Mouse (Mus musculus) NIH3T3 (cell line): ENCODE results near the gene Gm49394.

ENCODE experiments used
- DNase-seq: peaks from one replicate; pipeline ENCODE4 v3.0.0-alpha.2; 2012; ENCODE audit warnings: low read depth

Gene Gm49394

DNA sequence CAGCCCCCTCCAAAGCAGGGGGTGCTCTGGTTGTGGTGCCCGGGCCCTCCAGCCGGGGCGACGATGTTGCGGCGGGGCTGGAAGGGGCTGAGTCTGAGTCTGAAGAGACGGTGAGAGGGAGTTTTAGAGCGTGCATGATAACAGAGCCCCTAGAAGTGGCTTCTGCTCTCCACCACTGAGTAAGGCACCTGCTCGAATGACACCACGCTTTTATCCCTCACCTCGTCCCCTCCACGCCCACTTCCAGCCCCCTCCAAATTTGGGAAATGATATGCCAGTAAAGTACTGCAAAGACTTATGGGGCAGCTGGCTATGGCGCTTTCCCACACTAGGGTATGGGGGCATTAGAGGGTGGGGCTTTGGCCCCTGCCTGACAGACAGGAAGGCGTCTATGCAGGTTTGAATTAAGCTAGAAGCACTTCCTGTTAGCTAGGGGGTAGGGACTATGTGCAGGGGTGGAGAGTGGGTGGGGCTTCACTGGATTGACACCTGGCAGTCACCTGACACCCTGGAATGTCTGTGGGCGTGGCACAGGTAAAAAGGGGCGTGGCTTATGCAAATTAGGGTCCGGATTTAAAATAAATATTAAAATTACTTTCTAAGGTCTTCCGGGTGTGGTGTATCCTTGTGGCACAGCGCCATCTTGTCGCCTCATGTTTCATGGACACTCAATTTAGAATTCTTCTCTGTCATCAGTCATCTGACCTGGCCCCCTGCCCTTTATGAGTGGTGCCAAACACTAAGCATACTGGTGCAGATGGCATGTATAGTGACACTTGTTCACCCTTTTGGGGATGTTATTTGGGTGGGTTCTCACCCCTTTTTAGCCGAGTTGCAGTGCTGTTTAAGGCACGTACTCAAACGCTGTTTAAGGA is at the start of gene Gm49394:
Gm49394 (minus strand) TSS at position 192 of the 875 bp plus-strand sequence.
- peak; percentile 8 for DNase-seq

DNA sequence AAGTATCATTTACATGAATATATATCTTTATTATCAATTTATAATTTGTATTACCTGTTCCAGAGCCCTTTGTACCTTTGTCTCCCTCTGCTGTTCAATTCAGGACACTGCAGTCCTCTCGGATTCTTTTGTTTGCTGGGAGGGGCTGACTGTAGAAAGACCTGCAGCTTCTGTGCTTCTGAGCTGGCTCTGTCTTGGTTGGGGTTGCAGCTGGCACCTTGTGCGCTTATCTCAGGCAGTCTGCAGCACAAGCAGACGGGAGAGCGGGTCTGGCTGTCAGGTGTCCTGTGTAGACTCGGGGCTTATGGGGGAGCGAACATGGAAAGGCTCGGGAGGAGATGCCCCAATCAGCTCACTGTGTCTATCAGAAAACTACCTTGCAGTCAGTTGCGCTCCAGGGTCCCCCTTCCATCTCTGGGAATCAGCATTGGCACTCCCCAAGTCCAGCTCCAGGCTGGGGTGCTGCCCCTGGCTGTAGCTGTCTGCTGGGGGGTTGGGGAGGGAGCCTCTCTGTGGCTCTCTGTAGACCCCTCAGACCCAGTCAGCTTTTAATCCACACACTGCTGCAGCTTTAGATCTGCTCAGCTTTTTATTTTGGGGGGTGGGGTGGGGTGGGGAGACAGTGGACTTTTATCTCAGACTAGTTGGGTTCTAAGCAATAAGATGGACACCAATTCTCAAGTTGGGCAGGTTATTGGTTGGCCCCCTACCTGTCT is 45.2 kb upstream of the Gm49394 start:
- peak; percentile 63 for DNase-seq

DNA sequence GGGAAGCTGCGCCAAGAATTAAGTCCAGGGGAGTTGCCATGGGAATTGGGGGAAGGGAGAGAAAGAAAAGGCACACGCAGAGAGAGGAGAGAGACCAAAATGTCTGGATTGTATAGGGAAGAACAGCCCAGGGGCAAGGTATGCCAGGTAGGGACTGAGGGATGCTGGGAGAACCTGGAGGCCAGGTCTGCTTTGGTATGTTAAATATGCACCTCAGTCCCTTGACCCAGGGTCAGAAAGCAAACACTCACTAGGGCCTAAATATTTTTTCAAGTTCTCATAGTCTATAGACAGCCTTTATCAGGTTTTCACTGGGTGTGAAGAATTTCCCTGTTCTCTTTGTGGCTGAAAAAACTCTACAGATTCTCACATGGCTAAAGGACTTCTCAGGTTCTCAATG is 37.1 kb upstream of the Gm49394 start:
- DNase-seq: no peak

- DNase-seq: no peak
Observed at GRCm38 (mm10) chr7:142699334-142699860, 29.7 kb upstream of the Gm49394 start.

DNA sequence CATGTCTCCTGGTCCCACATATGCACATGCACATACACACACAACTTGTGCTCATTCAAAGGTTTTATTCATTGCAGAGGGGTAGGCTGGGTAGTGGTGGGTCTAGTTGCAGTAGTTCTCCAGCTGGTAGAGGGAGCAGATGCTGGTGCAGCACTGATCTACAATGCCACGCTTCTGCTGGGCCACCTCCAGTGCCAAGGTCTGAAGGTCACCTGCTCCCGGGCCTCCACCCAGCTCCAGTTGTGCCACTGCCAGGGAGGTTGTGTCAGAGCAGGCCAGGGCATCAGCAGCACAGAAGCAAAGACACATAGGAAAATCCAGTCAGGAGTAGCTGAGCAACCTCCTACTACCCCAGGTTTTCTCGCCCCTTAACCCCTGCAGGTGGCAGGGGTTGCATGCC is 8.9 kb upstream of the Gm49394 start:
- no peak for DNase-seq

DNA sequence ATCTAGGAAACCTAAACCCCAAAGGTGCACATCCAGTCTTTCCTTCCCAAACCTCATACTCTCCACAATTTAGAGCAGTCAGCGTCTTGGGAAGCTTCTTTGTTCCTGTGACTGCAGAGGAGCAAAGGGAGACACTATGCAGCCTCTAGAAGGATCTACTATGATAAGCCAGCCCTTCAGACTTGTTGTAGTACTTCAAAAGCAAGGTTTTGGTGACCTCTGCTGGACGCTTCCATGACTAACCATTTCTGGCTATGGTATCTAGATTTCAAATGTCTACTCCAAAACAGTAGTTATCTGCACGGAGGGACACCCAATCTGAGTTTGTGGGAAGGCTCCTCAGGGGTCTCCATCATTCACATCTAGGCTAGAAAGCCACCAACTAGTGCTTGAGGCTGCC is 5.9 kb upstream of the Gm49394 start:
- DNase-seq: peak; percentile 84

DNA sequence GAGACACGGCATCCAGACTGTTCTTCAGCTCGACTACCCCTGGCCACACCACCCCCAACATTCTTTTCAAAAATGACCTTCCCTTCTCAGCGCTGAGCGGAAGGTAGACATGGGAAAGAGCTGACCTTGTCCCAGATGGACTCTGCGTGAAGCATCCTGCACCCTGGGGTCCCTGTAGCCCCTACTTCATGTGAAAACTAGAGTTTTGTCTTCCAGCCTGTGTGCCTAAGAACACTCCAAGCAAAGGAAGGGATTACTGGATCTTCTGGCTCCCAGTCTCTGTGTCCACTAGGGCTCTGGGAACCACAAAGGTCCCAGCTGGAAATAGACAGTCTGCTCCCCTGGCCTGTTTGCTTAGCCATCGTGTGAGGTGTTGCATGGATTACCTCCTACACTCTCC is 5.4 kb upstream of the Gm49394 start:
- DNase-seq: no peak

- DNase-seq: peak; percentile 80
Observed at GRCm38 (mm10) chr7:142672120-142672519, 2.4 kb upstream of the Gm49394 start.

GRCm38 (mm10) chr7:142671067-142671466 is 1.3 kb upstream of the Gm49394 start:
- DNase-seq: peak; percentile 50

GRCm38 (mm10) chr7:142668328-142668727 is 1.4 kb downstream of the Gm49394 start:
- DNase-seq: no peak

- no peak for DNase-seq
Observed at GRCm38 (mm10) chr7:142667521-142667920, 2.2 kb downstream of the Gm49394 start.

DNA sequence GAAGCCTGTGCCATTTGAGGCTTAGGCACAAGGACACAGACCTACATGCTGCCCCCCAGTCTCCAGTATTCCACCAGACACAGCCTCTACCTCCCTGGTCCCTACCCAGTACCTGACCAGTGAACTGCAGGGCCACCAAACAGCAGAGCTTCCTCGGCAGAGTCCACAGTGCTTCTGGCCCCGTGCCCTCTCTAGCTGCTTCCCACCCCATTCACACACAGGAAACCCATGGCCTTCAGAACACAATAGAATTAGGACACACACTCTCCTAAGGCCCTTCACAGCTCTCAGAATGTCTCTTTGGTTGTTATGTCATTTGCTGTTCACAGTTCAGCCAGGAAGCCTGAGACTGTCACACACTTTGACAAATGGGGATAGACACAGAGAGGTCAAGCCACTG is 3.1 kb downstream of the Gm49394 start, which contains the start of gene Igf2:
Igf2 (minus strand) TSS at position 158 of the 400 bp plus-strand sequence.
- DNase-seq: no peak

DNA sequence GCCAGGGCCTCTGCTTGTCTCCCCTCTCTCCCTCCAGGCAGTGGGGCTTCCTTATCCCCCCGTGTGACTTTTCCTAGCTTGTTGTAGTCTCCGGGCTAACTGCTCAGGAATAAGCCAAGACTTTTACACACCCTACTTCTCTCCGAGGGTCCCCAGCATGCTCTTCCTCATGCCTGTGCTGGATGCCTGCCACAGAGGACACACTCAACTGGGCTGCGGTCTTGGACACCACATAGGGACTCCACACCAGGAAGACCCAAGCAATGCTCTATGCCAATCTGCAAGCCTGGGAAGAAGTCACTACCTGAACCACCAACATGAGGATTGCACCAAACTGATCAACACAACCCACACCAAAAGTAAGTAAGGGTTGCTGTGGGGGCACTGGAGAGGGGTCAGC is 3.6 kb downstream of the Gm49394 start:
- DNase-seq: no peak

DNA sequence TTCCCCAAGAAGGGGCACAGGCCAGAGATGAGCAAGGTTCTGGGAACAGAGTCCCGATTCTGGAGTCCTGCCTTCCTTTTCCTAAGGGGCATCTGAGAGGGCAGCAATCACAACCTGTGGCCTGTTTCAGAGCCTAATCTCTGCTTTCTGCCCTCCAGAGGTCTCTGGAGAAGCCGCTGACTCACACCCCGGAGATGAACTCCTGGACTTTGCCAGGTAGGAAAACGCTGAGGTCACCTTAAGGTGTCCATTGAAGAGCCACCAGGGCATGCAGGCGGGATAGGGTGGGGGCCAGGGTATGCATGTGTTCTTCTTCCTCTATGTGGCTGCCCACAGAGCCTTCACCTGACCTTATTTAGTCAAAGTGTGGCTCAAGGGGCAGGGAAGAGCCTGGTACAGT is 4.4 kb downstream of the Gm49394 start:
- no peak for DNase-seq

DNA sequence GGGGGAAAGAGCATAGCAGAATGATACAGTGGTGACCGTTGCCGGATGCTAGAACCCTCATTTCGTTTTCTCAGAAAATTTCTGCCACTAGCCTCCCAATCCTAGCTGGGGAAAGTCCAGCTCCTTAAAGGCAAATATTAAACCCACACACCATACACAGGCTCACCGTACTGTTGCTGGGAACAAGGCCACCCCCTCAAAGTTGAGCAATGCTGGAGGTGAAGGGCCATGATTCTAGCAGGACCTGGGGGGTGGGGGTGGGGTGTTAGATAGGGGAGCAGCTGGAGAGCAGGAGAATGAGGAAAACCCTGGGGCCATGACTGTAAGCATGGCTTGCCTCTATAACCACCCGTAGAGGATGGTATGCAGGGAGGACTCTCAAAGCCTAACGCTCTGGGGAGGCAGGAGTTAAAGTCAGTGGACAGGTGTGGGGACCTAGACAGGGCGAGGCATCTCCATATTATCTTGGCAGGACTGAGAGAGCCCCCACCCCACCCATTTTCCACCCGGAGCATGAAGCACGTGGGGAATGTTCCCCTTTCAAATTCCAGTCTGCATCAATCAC is 5.2 kb downstream of the Gm49394 start:
- DNase-seq: peak; percentile 17

DNA sequence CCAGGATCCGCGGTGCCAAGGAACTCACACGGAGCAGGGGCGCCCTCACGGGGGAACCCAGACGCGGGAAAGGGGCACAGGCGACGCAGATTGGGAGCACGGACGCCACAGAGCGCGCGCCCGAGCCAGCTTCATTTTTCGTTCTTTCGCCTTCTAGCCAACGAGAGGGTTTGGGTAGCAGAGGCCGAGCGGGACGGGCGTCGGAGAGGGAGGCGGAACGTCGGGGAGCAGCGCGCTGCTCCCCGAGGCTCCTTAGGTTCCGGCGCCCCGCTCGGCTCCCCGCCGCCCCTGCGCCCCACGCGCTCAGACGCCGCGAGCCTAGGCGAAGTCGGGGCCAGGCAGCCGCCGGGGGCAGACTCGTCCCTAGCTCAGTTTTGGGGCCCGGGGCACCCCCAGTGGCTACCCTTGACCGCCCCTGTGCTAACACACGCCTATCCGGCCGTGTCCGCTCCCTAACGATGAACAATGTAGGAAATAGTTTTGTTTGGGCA is 5.8 kb downstream of the Gm49394 start:
- DNase-seq: no peak

- no peak for DNase-seq
Observed at GRCm38 (mm10) chr7:142663151-142663550, 6.6 kb downstream of the Gm49394 start.

GRCm38 (mm10) chr7:142661811-142662210 is 7.9 kb downstream of the Gm49394 start:
- no peak for DNase-seq

- DNase-seq: no peak
Observed at GRCm38 (mm10) chr7:142661046-142661445, 8.7 kb downstream of the Gm49394 start.

DNA sequence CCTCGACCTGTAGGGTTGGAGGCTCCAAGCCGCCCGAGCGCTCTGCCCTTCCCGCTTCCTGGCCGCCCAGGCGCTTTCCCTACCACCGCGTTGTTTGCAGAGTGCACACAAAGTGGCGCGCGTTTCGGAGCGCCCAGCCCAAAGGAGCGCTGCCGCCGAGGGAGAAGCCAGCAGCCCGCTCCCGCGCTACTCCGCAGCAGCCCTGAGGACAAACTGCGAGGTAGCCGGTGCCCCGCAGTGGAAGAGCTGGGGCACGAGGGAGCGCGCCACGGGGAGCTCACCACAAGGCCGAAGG is 9.1 kb downstream of the Gm49394 start:
- DNase-seq: no peak

DNA sequence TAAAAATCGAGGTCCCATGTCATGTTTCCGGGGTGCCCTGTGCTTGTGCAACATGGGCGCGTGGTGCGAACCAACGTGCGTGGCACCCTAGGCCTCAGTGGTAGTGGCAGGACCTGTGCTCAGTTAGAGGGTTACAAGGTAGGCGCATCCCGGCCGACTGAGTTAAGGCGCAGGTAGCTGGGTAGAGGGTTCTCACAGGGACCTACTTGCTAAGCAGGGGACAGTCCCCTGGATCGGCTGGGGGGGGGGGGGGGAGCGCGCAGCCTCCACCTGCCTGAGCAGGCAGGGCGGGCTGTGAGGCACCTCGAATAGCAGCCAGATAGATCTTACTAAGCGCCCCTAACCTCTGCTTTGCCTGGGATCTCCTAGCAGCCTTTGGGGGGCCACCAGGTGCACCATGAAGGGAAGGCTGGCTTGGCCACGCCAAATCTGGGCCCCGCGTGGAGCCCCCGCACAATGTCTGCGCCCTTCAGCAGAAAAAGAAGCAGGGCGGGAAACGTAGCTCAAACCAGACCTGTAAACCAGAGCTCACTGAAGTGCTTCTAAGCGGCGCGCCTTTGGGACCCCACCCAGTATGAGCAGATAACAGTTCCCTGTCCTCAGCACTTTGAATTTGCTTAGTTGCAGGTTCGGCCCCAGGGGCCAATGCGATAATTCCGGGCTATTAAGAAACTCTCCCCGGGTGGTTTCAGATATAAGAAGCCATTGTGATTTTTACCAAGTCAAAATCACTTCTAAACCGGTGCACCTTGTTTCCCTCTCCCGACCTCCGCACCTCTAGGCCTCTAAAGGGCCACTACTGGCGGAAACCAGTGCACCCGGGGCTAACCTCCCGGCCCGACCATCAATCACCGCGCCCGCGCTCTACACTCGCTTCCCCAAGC is 9.7 kb downstream of the Gm49394 start:
- no peak for DNase-seq
